Mouse (Mus musculus): ENCODE results near the gene Trim16. TPM values are rescaled to one million over a fixed set of nuclear protein-coding genes. Genes with fewer than 3 reads are reported as not detected.

Gene Trim16
- total RNA-seq, 2 experiments from 2014 or later = 7.6 to 10.0 TPM

Other genes starting within 250 kb of the Trim16 start
- 1 to 10 TPM; 3.0 to 3.2 TPM for gene Trpv2, start 245.7 kb upstream of the Trim16 start, total RNA-seq (2021)
- gene Lrrc75a, start 171.7 kb upstream of the Trim16 start, total RNA-seq (2021) = 10 to 100 TPM; 15.7 to 16.5 TPM
- 10 to 100 TPM; 18.5 to 20.9 TPM for gene Mmgt2, start 171.6 kb upstream of the Trim16 start, total RNA-seq (2021)
- gene Zfp287, start 88.3 kb upstream of the Trim16 start, total RNA-seq (2021) = 1 to 10 TPM; 3.5 to 4.4 TPM
- not detected for gene Gm10428, start 67.1 kb upstream of the Trim16 start, total RNA-seq (2021)
- gene Zfp286, start 30.8 kb upstream of the Trim16 start, total RNA-seq (2021) = 1 to 10 TPM; 1.9 to 2.1 TPM
- gene Fbxw10, start 26.8 kb downstream of the Trim16 start, total RNA-seq (2021) = under 1 TPM in 1 of 2 experiments, not detected in 1; 0.23 TPM
- gene Tvp23b, start 59.2 kb downstream of the Trim16 start, total RNA-seq (2021) = 10 to 100 TPM; 18.2 to 22.0 TPM
- gene Cdrt4, start 131.0 kb downstream of the Trim16 start, total RNA-seq (2021) = under 1 TPM in 1 of 2 experiments, not detected in 1; 0.38 TPM
- gene Tekt3, start 241.4 kb downstream of the Trim16 start, total RNA-seq (2021) = not detected